Mouse (Mus musculus) ES-E14 (cell line): ENCODE results near the gene Sc5d.

Experiments
- CHD2 ChIP-seq: IDR thresholded peaks from 2 replicates; pipeline ENCODE4 v1.6.1; 2014; ENCODE audit warnings: mild to moderate bottlenecking, low read depth, low read length, inconsistent platforms
- HCFC1 ChIP-seq: IDR thresholded peaks from 2 replicates; pipeline ENCODE4 v1.6.1; 2012; ENCODE audit warnings: low read length, inconsistent platforms, borderline replicate concordance; ENCODE audit not compliant: insufficient read depth
- MAFK ChIP-seq: IDR thresholded peaks from 2 replicates; pipeline ENCODE4 v1.6.1; 2014; ENCODE audit warnings: mild to moderate bottlenecking, low read depth, low read length, inconsistent platforms; ENCODE audit not compliant: insufficient read depth
- ZNF384 ChIP-seq: IDR thresholded peaks from 2 replicates; pipeline ENCODE4 v1.6.1; 2012; ENCODE audit warnings: low read depth, low read length, inconsistent platforms

GRCm38 (mm10) chr9:42209666-42210065, 54.4 kb downstream of the Sc5d start:
- no peak for TF ChIP-seq MAFK
- TF ChIP-seq CHD2: no peak
- no peak for TF ChIP-seq HCFC1
- TF ChIP-seq ZNF384: no peak
